Mouse (Mus musculus): ENCODE results near the gene Birc5. TPM values are rescaled to one million over a fixed set of nuclear protein-coding genes. Genes with fewer than 3 reads are reported as not detected.

Gene Birc5
- polyA plus RNA-seq, 1 experiment: 4.3 TPM

DNA sequence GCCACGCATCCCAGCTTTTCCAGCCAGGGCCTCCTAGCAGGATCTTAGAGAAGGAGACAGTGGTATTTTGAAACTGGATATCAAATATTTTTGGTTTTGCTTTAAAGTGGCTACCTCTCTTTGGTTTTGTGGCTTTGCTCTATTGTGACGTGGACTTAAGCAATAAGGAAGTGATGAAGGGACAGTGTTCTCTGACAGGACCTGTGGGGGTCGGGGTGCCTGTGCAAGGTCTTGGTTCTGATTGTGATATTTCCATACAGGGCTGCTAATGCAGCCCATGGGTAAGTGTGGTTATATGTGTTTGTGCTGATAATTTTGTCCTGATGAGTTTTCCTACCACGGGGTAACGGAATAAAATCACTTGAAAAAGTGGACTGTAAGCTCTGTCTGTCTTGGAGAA is 6.3 kb downstream of the Birc5 start:
- DNase-seq (ENCODE audit: low spot score): no peak

GRCm38 (mm10) chr11:117855975-117856374 is 6.9 kb downstream of the Birc5 start:
- no peak for DNase-seq (ENCODE audit: low spot score)

GRCm38 (mm10) chr11:117857462-117857861 is 8.4 kb downstream of the Birc5 start:
- no peak for DNase-seq (ENCODE audit: low spot score)

- no peak for DNase-seq (ENCODE audit: low spot score)
These were observed 9.3 kb downstream of the Birc5 start for GRCm38 (mm10) chr11:117858392-117858791.

DNA sequence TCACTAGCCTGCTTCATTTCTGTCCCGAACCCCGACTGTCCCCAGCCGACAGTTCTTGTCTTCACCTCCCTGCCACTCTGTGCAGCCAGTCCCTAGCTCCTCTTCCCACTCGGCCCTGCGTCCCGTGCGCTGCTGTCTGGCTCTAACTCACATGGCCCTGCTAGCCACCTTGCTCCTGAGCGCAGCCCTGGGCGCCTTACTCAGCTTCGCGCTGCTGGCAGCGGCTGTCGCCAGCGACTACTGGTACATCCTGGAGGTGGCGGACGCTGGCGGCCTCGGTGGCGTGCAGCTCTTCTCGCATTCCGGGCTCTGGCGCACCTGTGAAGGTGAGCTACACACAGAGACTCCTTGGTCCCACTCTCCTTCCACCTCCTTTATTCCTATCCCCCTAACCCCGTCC is 11.6 kb downstream of the Birc5 start, which contains the start of gene Tmem235:
TSS of gene Tmem235 (plus strand) at position 152 of the 400 bp plus-strand sequence.
- DNase-seq (ENCODE audit: low spot score): no peak

- no peak for DNase-seq (ENCODE audit: low spot score)
These were observed 14.3 kb downstream of the Birc5 start for GRCm38 (mm10) chr11:117863174-117863856.

GRCm38 (mm10) chr11:117864805-117865204 is 15.8 kb downstream of the Birc5 start:
- no peak for DNase-seq (ENCODE audit: low spot score)

- DNase-seq (ENCODE audit: low spot score): no peak
These were observed 16.9 kb downstream of the Birc5 start for GRCm38 (mm10) chr11:117865988-117866387.

DNA sequence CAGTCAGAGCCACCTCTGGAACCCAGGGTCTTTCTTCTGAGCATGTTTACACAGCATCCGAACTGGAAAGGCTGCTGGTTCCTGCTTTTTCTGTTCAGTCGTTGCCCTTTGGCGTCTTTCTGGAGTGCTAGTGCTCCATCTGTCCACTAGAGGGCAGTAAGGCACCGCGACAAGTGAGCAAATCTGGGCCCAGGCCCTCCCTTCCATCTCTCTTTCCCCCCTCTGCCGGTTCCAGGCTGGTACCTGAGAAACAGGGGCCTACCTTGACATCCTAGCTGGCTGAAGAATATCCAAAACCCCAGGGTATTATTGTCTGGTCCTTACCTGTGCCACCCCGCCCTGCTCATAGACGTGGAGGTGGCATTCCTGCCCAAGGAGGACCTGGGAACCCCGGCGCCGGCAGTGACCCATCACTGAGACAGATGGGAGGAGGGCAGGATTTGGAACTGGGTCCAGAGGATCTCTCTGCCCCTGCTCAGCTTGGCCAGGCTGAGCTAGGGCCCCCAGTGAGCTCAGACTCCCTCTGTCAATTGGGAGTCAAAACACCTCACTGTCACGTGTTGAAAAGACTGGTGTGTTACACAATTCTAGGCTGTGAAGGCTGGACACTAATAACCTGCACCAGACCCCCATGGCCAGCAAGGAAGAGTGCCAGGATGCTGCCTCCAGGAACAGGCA is 21.8 kb downstream of the Birc5 start:
- DNase-seq (ENCODE audit: low spot score): no peak

GRCm38 (mm10) chr11:117871376-117871775 is 22.3 kb downstream of the Birc5 start:
- no peak for DNase-seq (ENCODE audit: low spot score)

- no peak for DNase-seq (ENCODE audit: low spot score)
These were observed 23.0 kb downstream of the Birc5 start for GRCm38 (mm10) chr11:117871911-117872584.

DNA sequence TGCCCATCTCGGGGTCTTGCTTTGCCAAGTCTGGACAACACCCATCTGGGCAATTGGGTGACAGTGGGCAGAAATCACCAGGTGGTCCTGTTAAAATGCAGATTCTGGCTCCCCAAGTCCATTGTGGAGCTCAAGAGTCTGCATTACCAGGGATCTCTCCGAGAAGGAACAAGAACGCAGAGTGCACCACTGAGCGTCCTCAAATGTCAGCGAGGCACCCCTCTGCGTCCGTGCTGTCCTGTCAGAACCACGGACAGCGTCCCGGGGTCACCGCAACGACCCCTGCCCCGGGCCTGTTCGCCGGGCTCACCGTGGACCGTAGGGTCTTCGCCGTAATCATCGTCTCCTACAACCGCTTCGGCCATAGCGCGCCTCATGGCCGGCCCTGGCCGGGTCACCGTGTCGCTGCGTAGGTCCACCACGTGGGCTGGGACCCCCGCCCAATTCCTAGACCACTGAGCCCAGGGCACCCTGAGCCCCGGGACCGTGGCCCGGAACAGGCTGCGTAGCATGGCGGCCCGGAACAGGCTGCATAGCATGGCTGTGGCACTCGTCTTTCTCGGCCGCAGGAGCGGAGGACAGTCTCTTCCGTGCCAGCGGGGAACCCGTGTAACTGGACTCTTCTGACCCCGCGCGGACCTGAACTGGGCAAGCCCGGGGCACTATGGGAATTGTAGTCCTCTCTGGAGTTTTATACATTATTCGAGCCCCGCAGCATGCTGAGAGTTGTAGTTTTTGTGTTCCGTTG is 24.0 kb downstream of the Birc5 start, which contains the start of gene Tha1:
TSS of gene Tha1 (minus strand) at position 621 of the 748 bp plus-strand sequence.
- DNase-seq (ENCODE audit: low spot score): peak; percentile 69

GRCm38 (mm10) chr11:117874419-117874818 is 25.4 kb downstream of the Birc5 start:
- no peak for DNase-seq (ENCODE audit: low spot score)

GRCm38 (mm10) chr11:117875681-117876080 is 26.6 kb downstream of the Birc5 start:
- DNase-seq (ENCODE audit: low spot score): no peak

GRCm38 (mm10) chr11:117877917-117878745 is 29.1 kb downstream of the Birc5 start:
- no peak for DNase-seq (ENCODE audit: low spot score)

- no peak for DNase-seq (ENCODE audit: low spot score)
These were observed 29.8 kb downstream of the Birc5 start for GRCm38 (mm10) chr11:117878892-117879291.

DNA sequence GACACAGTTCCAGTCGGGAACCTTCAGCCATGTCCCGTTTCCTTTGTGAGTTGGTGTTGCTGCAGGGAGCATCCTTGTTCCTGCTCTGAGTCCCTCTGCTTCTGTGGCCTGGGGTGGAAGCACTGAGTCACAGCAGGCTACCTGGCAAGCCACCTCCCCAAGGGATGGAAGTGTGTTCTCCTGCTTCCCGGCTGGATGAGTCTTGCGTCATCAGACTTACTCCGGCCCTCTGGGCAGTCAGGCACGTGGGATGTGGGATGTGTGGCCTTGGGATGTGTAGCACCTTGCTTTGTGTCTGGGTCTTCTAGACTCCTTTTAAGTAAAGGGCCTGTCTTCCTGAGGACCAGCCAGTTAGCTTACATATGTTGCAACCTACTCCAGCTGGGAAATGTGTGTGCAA is 30.6 kb downstream of the Birc5 start:
- no peak for DNase-seq (ENCODE audit: low spot score)

- no peak for DNase-seq (ENCODE audit: low spot score)
These were observed 31.4 kb downstream of the Birc5 start for GRCm38 (mm10) chr11:117880336-117880976.

DNA sequence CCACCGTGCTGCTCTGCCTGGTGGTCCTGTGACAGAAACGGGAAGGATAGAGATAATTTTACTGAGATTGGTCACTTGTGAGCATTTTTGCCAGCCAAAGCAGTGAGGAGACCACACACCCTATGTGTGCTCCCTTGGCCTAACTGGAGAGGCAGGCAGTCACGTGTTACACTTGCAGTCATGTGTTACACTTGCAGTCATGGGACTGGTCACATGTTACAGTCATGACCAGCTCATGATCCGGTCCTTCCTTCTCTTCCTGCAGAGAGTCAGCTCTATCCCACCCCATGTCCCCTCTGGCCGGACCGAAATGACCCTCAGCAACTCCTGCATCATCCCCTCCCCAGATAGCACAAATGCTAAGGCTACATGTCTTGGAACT is 31.9 kb downstream of the Birc5 start:
- no peak for DNase-seq (ENCODE audit: low spot score)

DNA sequence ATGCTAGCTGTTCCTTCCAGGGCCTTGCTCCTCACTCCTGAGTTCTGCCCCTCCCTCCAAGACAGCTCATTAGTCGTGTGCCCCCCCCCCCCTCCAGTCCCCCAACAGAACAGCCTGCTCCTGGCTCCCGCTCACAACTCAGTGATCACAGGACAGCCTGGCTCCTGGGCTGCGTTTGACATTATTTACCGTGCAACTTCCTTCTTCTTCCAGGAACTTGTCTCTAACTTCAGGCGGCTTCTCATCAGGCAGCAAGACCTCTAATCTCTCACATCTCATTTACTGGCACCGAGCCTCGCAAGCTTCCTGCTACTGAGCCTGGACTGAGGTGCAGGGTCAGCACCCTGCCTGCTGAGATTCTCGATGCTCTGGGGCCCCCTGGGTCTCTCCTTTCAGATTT is 32.7 kb downstream of the Birc5 start:
- DNase-seq (ENCODE audit: low spot score): no peak

DNA sequence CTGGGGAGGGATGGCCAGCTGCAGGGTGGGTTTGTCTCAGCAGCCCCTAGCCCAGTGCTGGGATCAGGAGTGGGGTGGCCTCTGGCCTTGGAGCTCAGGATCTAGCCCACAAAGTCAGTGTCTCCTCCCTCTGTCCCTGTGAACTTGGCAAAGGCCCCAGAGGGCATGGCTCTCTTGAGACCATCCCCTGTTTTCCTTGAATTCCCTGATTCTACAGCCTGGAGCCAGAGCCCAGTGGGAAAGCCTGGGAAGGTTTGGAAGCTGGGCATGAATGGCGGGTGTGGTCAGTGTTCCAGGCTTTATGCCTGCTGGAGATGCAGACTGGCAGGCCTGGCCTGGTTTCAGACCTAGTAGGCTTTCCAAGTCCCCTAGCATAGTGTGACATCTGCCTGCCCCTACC is 33.2 kb downstream of the Birc5 start:
- no peak for DNase-seq (ENCODE audit: low spot score)
